Mouse (Mus musculus): ENCODE data around the gene Kti12. TPM values are rescaled to one million over a fixed set of nuclear protein-coding genes. Genes with fewer than 3 reads are reported as not detected.

Gene Kti12
- polyA plus RNA-seq, 1 experiment from 2014 or later, result 32.6 TPM

DNA sequence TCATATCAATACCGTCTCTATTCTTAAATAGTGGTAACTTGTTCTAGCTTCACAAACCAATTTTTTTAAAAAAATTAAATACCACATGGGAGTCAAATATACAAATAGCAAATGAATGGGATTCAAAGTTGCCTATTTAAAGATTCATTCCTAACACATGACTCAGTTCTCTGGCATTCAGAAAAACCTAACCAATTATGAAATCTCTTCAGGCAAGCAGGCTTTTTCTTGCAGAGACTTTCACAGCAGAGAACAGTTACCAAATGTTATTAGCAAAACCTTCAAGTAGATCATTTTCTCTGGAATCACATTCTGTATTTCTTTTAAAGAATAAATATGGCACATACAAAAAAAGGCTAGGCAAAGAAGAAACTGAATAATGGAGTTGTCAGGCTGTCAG lies 16.9 kb upstream of the Kti12 start:
- Histone ChIP-seq H3K4me2 (ENCODE audit: low read length) (peak overlapping the region; percentile 67; the same call in 1 of the 2 replicates), H3K9me3 (replicated peaks; ENCODE audit: control insufficient read depth, low read length) (no peaks in the 10 kb centered on the region), H3K9ac (ENCODE audit: low read length) (no peak overlapping the region; the same call in 1 of the 2 replicates), H3K27me3 (replicated peaks; ENCODE audit: control insufficient read depth, insufficient read depth, low read length) (no peaks in the 10 kb centered on the region), H3K4me3 (ENCODE audit: low read depth, low read length) (no peak overlapping the region), H3K36me3 (ENCODE audit: control insufficient read depth, insufficient read depth, low read length) (peaks cover 39% of the 10 kb centered on the region), H3K27ac (ENCODE audit: low read depth, low read length) (no peak overlapping the region), H3K4me1 (ENCODE audit: control insufficient read depth, insufficient read depth, low read length) (peaks cover 20% of the 10 kb centered on the region)
- ATAC-seq (no peak), DNase-seq (ENCODE audit: low spot score) (no peak)
- 89% methylated on average over 1 of the region's 1 CpGs for WGBS

DNA sequence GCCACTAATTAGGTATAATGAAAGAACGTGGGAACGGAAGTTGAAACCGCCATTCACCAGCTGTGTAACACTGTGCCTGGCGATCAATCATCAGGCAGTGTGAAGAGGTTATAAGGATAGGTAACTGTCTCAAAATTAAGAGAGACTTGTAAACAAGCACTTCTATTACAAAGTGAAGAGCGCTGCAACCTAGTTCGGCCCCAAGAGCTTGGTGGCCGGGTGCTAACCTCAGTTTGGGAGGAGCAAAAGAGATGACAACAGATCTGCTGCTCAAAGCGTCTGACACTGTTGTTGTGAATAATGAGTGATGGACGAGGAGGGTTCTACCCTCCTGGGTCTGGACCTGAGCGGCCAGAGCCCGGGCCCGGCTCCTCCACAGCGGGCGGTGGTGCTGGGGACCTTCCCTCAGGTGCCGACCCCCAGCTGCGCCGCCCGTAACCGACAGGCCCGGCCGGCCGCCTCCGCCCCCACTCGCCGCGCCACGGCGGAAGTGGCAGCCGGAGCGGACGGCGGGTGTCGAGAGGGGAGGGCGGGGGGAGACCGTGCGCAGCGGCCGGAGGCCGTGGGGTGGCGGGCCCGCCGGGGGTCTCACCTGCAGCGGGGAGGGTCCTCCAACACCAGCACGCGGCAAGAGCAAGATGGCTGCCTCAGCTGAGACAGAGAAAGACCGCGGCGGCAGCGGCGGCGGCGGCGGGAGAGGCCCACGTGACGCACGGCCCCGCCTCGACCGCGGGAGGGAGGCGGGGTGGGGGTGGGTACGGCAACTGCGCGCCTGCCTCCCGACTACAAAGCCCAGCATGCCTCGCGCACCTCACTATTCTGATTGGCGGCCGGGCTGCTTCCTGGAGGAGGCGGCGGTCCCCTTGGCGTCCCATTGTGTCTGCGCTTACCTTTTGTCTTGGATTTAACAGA lies 14.4 kb upstream of the Kti12 start, which contains the start of gene Btf3l4:
Gene Btf3l4 (minus strand): TSS at position 699 of the 912 bp plus-strand sequence.
- ATAC-seq (peak; percentile 96), DNase-seq (ENCODE audit: low spot score) (peak; percentile 98)
- Histone ChIP-seq H3K4me3 (ENCODE audit: low read depth, low read length) (peak within 1 kb of the TSS; percentile 94), H3K4me1 (ENCODE audit: control insufficient read depth, insufficient read depth, low read length) (peaks cover 30% of the 10 kb centered on the region), H3K27ac (ENCODE audit: low read depth, low read length) (peak within 1 kb of the TSS; percentile 96), H3K9me3 (replicated peaks; ENCODE audit: control insufficient read depth, low read length) (no peaks in the 10 kb centered on the region), H3K9ac (ENCODE audit: low read length) (peak within 1 kb of the TSS; percentile 100), H3K36me3 (ENCODE audit: control insufficient read depth, insufficient read depth, low read length) (peaks cover 18% of the 10 kb centered on the region), H3K27me3 (replicated peaks; ENCODE audit: control insufficient read depth, insufficient read depth, low read length) (no peaks in the 10 kb centered on the region), H3K4me2 (ENCODE audit: low read length) (peak within 1 kb of the TSS; percentile 67)
- under 1% methylated on average over 50 of the region's 73 CpGs for WGBS

DNA sequence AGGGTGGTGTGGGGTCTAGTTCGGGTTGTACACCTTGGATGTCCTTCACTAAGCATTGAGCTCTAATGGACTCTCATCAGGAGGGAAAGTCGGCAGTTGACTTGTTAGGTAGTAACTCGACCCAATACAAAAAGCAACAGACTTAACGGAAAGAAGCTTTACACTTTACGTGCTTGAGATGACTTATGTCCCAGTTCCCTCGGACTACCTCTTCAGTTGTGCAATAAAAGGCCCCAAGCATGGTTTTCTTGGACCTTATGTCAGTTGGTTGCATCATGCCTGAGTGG lies 13.8 kb upstream of the Kti12 start:
- peak overlapping the region; percentile 94 for H3K4me3 ChIP-seq (ENCODE audit: low read depth, low read length)
- H3K36me3 ChIP-seq (ENCODE audit: control insufficient read depth, insufficient read depth, low read length), result peaks cover 14% of the 10 kb centered on the region
- no peaks in the 10 kb centered on the region for H3K9me3 ChIP-seq (replicated peaks; ENCODE audit: control insufficient read depth, low read length)
- H3K9ac ChIP-seq (ENCODE audit: low read length), result peak overlapping the region; percentile 100
- ATAC-seq, result no peak
- H3K27ac ChIP-seq (ENCODE audit: low read depth, low read length), result peak overlapping the region; percentile 96
- H3K4me2 ChIP-seq (ENCODE audit: low read length), result peak overlapping the region; percentile 67
- no peak for DNase-seq (ENCODE audit: low spot score)
- WGBS, result under 1% methylated on average over 6 of the region's 6 CpGs
- no peaks in the 10 kb centered on the region for H3K27me3 ChIP-seq (replicated peaks; ENCODE audit: control insufficient read depth, insufficient read depth, low read length)
- H3K4me1 ChIP-seq (ENCODE audit: control insufficient read depth, insufficient read depth, low read length), result peaks cover 30% of the 10 kb centered on the region

DNA sequence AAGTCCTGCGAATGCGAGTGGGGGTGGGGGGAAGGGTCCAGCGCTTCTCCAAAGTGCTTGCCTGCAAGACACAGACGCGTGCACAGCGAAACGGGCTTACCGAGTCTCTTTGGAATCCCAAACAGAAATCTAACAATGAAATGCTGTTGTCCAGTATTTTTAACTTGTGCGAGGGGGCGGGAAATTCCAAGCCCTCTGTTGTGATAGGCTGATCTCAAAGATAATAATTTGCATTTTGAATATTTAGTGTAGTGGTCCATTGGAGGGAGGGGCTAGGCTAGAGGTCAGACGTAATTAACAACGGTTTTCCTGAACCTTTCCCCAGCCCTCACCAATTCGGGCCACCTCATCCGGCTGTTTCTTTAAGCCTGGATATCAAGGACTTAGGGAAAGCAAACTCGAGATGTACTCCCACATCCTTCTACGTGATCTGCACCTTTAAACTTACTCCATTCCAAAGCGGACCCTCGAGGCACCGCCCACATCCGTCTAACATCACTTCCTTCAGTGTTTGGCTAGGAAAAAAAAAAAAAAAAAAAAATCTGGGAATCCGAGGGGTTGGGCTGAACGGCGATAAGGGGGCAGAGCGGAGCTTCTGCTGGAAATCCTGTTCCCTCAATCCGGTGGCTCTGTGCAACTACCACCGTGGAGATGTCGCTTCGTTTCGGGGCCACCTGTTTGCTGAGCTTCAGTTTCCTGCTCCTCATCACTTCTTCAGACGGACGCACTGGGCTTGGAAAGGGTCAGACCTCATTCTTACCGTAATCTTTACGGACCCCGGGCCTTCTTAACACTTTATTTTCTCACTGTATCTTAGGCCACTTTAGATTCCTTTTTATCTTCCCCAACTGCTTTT lies 13.2 kb upstream of the Kti12 start, which contains the start of gene Txndc12:
Gene Txndc12 (plus strand): TSS at position 487 of the 856 bp plus-strand sequence.
- peak within 1 kb of the TSS; percentile 96 for H3K27ac ChIP-seq (ENCODE audit: low read depth, low read length)
- WGBS, result under 1% methylated on average over 34 of the region's 34 CpGs
- peak within 1 kb of the TSS; percentile 100 for H3K9ac ChIP-seq (ENCODE audit: low read length)
- peak within 1 kb of the TSS; percentile 67 for H3K4me2 ChIP-seq (ENCODE audit: low read length)
- peak; percentile 98 for DNase-seq (ENCODE audit: low spot score)
- H3K4me1 ChIP-seq (ENCODE audit: control insufficient read depth, insufficient read depth, low read length), result peaks cover 30% of the 10 kb centered on the region
- H3K27me3 ChIP-seq (replicated peaks; ENCODE audit: control insufficient read depth, insufficient read depth, low read length), result no peaks in the 10 kb centered on the region
- peaks cover 10% of the 10 kb centered on the region for H3K36me3 ChIP-seq (ENCODE audit: control insufficient read depth, insufficient read depth, low read length)
- no peaks in the 10 kb centered on the region for H3K9me3 ChIP-seq (replicated peaks; ENCODE audit: control insufficient read depth, low read length)
- ATAC-seq, result peak; percentile 79
- peak within 1 kb of the TSS; percentile 94 for H3K4me3 ChIP-seq (ENCODE audit: low read depth, low read length)

DNA sequence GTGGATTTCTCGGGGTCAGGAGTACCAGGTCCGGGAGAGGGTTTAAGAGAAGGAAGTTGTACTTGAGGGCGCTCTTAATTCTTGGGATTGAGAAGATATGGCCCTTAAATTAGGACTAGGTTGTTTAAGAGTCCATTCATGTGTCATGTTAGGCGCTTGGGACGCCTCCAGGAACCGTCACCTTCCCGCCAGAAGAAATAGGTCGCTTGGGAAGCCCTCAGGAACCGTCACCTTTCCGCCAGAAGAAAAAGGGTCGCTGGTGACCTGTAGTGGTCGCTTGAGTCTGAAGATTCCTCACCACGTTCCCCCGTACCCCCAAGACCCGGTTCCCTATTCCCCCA lies 12.6 kb upstream of the Kti12 start:
- H3K4me2 ChIP-seq (ENCODE audit: low read length), result peak overlapping the region; percentile 67
- DNase-seq (ENCODE audit: low spot score), result peak; percentile 21
- ATAC-seq, result no peak
- H3K9me3 ChIP-seq (replicated peaks; ENCODE audit: control insufficient read depth, low read length), result no peaks in the 10 kb centered on the region
- no peaks in the 10 kb centered on the region for H3K27me3 ChIP-seq (replicated peaks; ENCODE audit: control insufficient read depth, insufficient read depth, low read length)
- 1% methylated on average over 15 of the region's 15 CpGs for WGBS
- peak overlapping the region; percentile 96 for H3K27ac ChIP-seq (ENCODE audit: low read depth, low read length)
- peaks cover 30% of the 10 kb centered on the region for H3K4me1 ChIP-seq (ENCODE audit: control insufficient read depth, insufficient read depth, low read length)
- peak overlapping the region; percentile 94 for H3K4me3 ChIP-seq (ENCODE audit: low read depth, low read length)
- H3K36me3 ChIP-seq (ENCODE audit: control insufficient read depth, insufficient read depth, low read length), result peaks cover 5% of the 10 kb centered on the region
- H3K9ac ChIP-seq (ENCODE audit: low read length), result peak overlapping the region; percentile 100

DNA sequence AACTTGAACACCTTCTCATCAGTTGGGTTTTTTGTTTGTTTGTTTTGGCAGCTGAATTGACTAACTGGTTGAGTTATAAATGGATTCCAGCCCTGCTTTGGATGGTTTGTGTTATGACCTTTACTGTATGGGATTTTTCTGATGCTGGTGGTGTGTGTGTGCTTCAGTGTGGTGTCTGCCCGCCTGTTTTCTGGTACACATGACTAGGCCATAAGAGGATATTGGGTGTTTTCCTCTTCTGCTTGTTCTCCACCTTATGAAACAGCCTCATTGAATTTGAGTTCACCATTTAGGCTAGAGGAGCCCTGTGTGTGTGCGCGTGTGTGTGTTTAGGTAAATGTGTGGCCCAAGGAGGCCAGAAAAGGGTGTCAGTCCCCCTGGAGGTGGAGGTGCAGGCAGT lies 12.1 kb upstream of the Kti12 start:
- Histone ChIP-seq H3K4me1 (ENCODE audit: control insufficient read depth, insufficient read depth, low read length) (peaks cover 30% of the 10 kb centered on the region), H3K9me3 (replicated peaks; ENCODE audit: control insufficient read depth, low read length) (no peaks in the 10 kb centered on the region), H3K27me3 (replicated peaks; ENCODE audit: control insufficient read depth, insufficient read depth, low read length) (no peaks in the 10 kb centered on the region), H3K36me3 (ENCODE audit: control insufficient read depth, insufficient read depth, low read length) (peaks cover 3% of the 10 kb centered on the region; the same call in 1 of the 2 replicates), H3K27ac (ENCODE audit: low read depth, low read length) (peak overlapping the region; percentile 96; the same call in 1 of the 2 replicates), H3K4me2 (ENCODE audit: low read length) (peak overlapping the region; percentile 67), H3K9ac (ENCODE audit: low read length) (peak overlapping the region; percentile 100), H3K4me3 (ENCODE audit: low read depth, low read length) (peak overlapping the region; percentile 94)
- no peak for ATAC-seq
- no peak for DNase-seq (ENCODE audit: low spot score)
- WGBS, result 65% methylated on average over 3 of the region's 3 CpGs

DNA sequence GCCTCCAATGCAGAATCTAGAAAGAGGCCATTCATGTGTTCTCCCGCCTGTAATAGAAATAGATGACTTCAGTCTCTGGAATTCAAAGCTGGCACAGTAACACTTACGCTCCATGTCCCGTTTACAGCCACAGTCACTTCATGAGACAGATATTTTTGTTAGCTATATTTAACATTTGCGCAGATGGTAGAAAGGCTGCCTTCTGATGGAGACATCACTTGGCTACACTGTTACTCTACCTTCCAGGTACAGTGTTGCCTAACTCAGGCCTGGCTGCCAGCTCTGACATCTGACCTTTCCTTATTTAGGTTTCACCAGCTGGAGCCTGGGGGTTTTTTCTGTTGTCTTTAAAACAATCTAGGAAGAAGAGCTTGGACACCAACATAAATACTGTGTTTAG lies 9.6 kb upstream of the Kti12 start:
- Histone ChIP-seq H3K4me3 (ENCODE audit: low read depth, low read length) (no peak overlapping the region), H3K36me3 (ENCODE audit: control insufficient read depth, insufficient read depth, low read length) (peaks cover 7% of the 10 kb centered on the region; the same call in 1 of the 2 replicates), H3K9ac (ENCODE audit: low read length) (no peak overlapping the region), H3K4me1 (ENCODE audit: control insufficient read depth, insufficient read depth, low read length) (peaks cover 17% of the 10 kb centered on the region), H3K27me3 (replicated peaks; ENCODE audit: control insufficient read depth, insufficient read depth, low read length) (no peaks in the 10 kb centered on the region), H3K9me3 (replicated peaks; ENCODE audit: control insufficient read depth, low read length) (no peaks in the 10 kb centered on the region), H3K4me2 (ENCODE audit: low read length) (no peak overlapping the region), H3K27ac (ENCODE audit: low read depth, low read length) (no peak overlapping the region)
- DNase-seq (ENCODE audit: low spot score), result no peak
- no peak for ATAC-seq
- 92% methylated on average over 4 of the region's 4 CpGs for WGBS

DNA sequence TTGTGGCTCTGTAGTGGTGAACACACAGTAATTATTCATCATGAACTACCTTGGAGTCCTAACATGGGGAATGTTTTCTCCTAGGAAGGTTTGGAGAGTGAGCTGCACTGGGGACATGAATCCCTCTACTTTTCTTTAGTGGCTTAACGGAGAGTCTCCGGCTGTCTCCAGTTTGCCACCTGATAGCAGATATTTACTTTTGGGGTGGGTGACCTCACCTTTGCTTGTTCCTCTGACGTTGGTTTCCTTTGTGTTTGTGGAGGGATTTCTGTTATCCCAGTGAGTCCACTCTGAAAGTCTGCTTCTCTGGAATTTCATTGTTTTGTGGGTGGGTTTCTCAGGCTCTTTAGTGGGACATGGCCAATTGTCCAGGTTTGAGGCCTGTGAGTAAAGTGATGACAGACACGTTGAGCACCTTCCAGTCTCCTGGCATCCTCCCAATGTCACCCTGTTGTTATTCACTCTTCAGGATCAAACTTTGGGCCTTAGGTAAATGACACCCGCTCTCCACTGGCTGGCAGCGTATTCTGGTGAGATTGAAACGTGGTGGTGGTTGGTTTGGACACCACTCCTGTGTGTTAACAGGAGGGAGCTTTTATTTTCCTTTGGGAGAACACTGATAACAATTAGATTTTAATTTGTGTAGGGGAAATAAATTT lies 5.5 kb upstream of the Kti12 start:
- 87% methylated on average over 7 of the region's 7 CpGs for WGBS
- ATAC-seq, result no peak

More for the DNA sequence above, 5.5 kb upstream of the Kti12 start:
- H3K9ac ChIP-seq (ENCODE audit: low read length), result no peak overlapping the region
- no peaks in the 10 kb centered on the region for H3K27me3 ChIP-seq (replicated peaks; ENCODE audit: control insufficient read depth, insufficient read depth, low read length)
- no peak overlapping the region for H3K4me3 ChIP-seq (ENCODE audit: low read depth, low read length)
- H3K9me3 ChIP-seq (replicated peaks; ENCODE audit: control insufficient read depth, low read length), result no peaks in the 10 kb centered on the region
- H3K4me2 ChIP-seq (ENCODE audit: low read length), result no peak overlapping the region
- no peaks in the 10 kb centered on the region for H3K4me1 ChIP-seq (ENCODE audit: control insufficient read depth, insufficient read depth, low read length)
- peaks cover 7% of the 10 kb centered on the region; the same call in 1 of the 2 replicates for H3K36me3 ChIP-seq (ENCODE audit: control insufficient read depth, insufficient read depth, low read length)
- DNase-seq (ENCODE audit: low spot score), result no peak
- H3K27ac ChIP-seq (ENCODE audit: low read depth, low read length), result no peak overlapping the region

Measured in forebrain, embryonic 14.5 days (tissue).